Comparison of ENCODE assay signal across 7 mouse cellular contexts in the genomic region with DNA sequence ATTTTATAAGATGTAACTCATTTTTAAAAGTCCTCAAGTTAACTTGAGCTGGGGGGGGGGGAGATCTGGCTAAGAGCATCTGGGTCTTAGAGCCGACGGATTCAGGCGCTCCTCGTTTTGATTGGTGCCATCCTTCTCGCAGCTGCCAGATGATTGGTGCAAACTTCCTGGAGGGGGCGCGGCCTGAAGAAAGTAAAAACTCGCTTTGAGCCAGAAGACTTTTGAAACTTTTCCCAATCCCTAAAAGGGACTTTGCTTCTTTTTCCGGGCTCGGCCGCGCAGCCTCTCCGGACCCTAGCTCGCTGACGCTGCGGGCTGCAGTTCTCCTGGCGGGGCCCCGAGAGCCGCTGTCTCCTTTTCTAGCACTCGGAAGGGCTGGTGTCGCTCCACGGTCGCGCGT. TPM values are rescaled to one million over a fixed set of nuclear protein-coding genes. Genes with fewer than 3 reads are reported as not detected.
DNase-seq lines count a peak whose midpoint lies in the region; ATAC-seq and TF ChIP-seq lines count a peak whose summit lies in the region.

A gene (plus strand): TSS at position 224 of the 400 bp plus-strand sequence.

- peak within 1 kb of the TSS; percentile 63 for H3K4me2 ChIP-seq in hindbrain, embryonic 16.5 days (ENCODE audit: low read length)

- WGBS in hindbrain, embryonic 16.5 days: 0% methylated on average over 24 of the region's 25 CpGs
- 0% methylated on average over 25 of the region's 25 CpGs for WGBS in midbrain, embryonic 10.5 days
- 2% methylated on average over 25 of the region's 25 CpGs for WGBS in small intestine, adult 2 months

- TF ChIP-seq CTCF in MEL (IDR thresholded peaks at IDR 0.05 in 2 of 3, conservative IDR thresholded peaks at IDR 0.05 in 1 of 3; ENCODE audit: control insufficient read depth in 1 of 3, insufficient read depth in 1 of 3, low read depth in 2 of 3, low read length in 3 of 3, poor library complexity in 1 of 3, severe bottlenecking in 1 of 3): no peak
- no peak for TF ChIP-seq CTCF in small intestine, adult 2 months (IDR thresholded peaks at IDR 0.05; ENCODE audit: extremely low read depth, insufficient read length, insufficient replicate concordance, low read depth, low read length)

- peak within 1 kb of the TSS; percentile 61 to 63 for H3K4me3 ChIP-seq in MEL (ENCODE audit: control insufficient read depth in 1 of 2, insufficient read depth in 1 of 2, low read depth in 2 of 2, low read length in 2 of 2)
- peak within 1 kb of the TSS; percentile 39 for H3K4me3 ChIP-seq in hindbrain, embryonic 16.5 days (ENCODE audit: low read length)
- H3K4me3 ChIP-seq in midbrain, embryonic 10.5 days: peak within 1 kb of the TSS; percentile 59
- peak within 1 kb of the TSS; percentile 63 for H3K4me3 ChIP-seq in small intestine, adult 2 months (ENCODE audit: low read depth, low read length)

- intact Hi-C loops in left cerebral cortex, postnatal 36 days (cut with DNase I): loop anchor here (5.0 kb wide), 1 partner anchor 39 kb away; no protein-coding TSS in a partner anchor

- H3K79me2 ChIP-seq in MEL (ENCODE audit: control insufficient read depth, insufficient read depth, low read length, poor library complexity): peaks cover 46% of the 10 kb centered on the region

- no peaks in the 10 kb centered on the region for H3K9me3 ChIP-seq in MEL (replicated peaks; ENCODE audit: insufficient read depth, low read length)
- H3K9me3 ChIP-seq in hindbrain, embryonic 16.5 days (ENCODE audit: control insufficient read depth, low read length): peaks cover 4% of the 10 kb centered on the region; the same call in 1 of the 2 replicates
- H3K9me3 ChIP-seq in midbrain, embryonic 10.5 days (replicated peaks): no peaks in the 10 kb centered on the region

- peak; percentile 92 for DNase-seq in MEL (ENCODE audit: low read depth, low spot score)
- DNase-seq in adrenal gland, postnatal 4 days (ENCODE audit: low spot score in 2 of 2): peak; percentile 55 to 69
- DNase-seq in gastrocnemius, adult 18-20 months (ENCODE audit: low spot score): peak; percentile 86
- peak; percentile 19 to 60 for DNase-seq in left cerebral cortex, postnatal 36 days (ENCODE audit: low spot score in 2 of 2)
- peak; percentile 83 for DNase-seq in midbrain, embryonic 10.5 days (ENCODE audit: low spot score)

- peaks cover 3 to 12% of the 10 kb centered on the region in 2 experiments; a peak in 3 of 4 replicates for H3K4me1 ChIP-seq in MEL (ENCODE audit: control insufficient read depth in 1 of 2, insufficient read depth in 2 of 2, low read length in 2 of 2)
- peaks cover 15% of the 10 kb centered on the region for H3K4me1 ChIP-seq in hindbrain, embryonic 16.5 days (ENCODE audit: control insufficient read depth, insufficient read depth, low read depth, low read length)
- peaks cover 27% of the 10 kb centered on the region for H3K4me1 ChIP-seq in midbrain, embryonic 10.5 days
- peaks cover 9% of the 10 kb centered on the region; the same call in 1 of the 2 replicates for H3K4me1 ChIP-seq in small intestine, adult 2 months (ENCODE audit: control insufficient read depth, insufficient read depth, insufficient read length, low read length)

- no peak for ATAC-seq in hindbrain, embryonic 16.5 days

- peak in 1 of 2 experiments; percentile 89; a peak in 2 of 4 replicates for TF ChIP-seq POLR2A in MEL (IDR thresholded peaks at IDR 0.05; ENCODE audit: control insufficient read depth in 1 of 2, insufficient read depth in 1 of 2, low read depth in 1 of 2, low read length in 2 of 2, poor library complexity in 1 of 2)
- TF ChIP-seq POLR2A in small intestine, adult 2 months (IDR thresholded peaks at IDR 0.05; ENCODE audit: low read depth, low read length): no peak; the same call in 1 of the 2 replicates

- H3K27ac ChIP-seq in MEL (ENCODE audit: control insufficient read depth, low read depth, low read length): peak within 1 kb of the TSS; percentile 54
- no peak within 1 kb of the TSS for H3K27ac ChIP-seq in hindbrain, embryonic 16.5 days (ENCODE audit: low read depth, low read length)
- no peak within 1 kb of the TSS; the same call in 1 of the 2 replicates for H3K27ac ChIP-seq in midbrain, embryonic 10.5 days (replicated peaks)
- H3K27ac ChIP-seq in small intestine, adult 2 months (ENCODE audit: insufficient read depth, low read depth, low read length): no peak within 1 kb of the TSS

- no peak for TF ChIP-seq RAD21 in MEL (IDR thresholded peaks at IDR 0.05; ENCODE audit: low read depth, low read length)

- H3K27me3 ChIP-seq in MEL (ENCODE audit: control insufficient read depth in 1 of 2, insufficient read depth in 2 of 2, low read length in 2 of 2): no peaks in the 10 kb centered on the region
- H3K27me3 ChIP-seq in hindbrain, embryonic 16.5 days (replicated peaks; ENCODE audit: control insufficient read depth, insufficient read depth, low read length): peaks cover 64% of the 10 kb centered on the region
- peaks cover 100% of the 10 kb centered on the region for H3K27me3 ChIP-seq in midbrain, embryonic 10.5 days (ENCODE audit: low read depth, poor library complexity, severe bottlenecking)
- H3K27me3 ChIP-seq in small intestine, adult 2 months (ENCODE audit: control insufficient read depth, insufficient read depth, low read length): peaks cover 67% of the 10 kb centered on the region

- peaks cover 0 to 8% of the 10 kb centered on the region in 2 experiments; a peak in 3 of 4 replicates for H3K36me3 ChIP-seq in MEL (ENCODE audit: control insufficient read depth in 1 of 2, insufficient read depth in 2 of 2, low read length in 2 of 2)
- no peaks in the 10 kb centered on the region for H3K36me3 ChIP-seq in hindbrain, embryonic 16.5 days (ENCODE audit: control insufficient read depth, insufficient read depth, low read length)
- H3K36me3 ChIP-seq in midbrain, embryonic 10.5 days: no peaks in the 10 kb centered on the region
- no peaks in the 10 kb centered on the region for H3K36me3 ChIP-seq in small intestine, adult 2 months (ENCODE audit: control insufficient read depth, insufficient read depth, low read length)

- peak within 1 kb of the TSS; percentile 64 for H3K9ac ChIP-seq in MEL (ENCODE audit: control insufficient read depth, low read depth, low read length, poor library complexity, severe bottlenecking)
- peak within 1 kb of the TSS; percentile 54 for H3K9ac ChIP-seq in hindbrain, embryonic 16.5 days (ENCODE audit: low read depth, low read length)

- no peak for TF ChIP-seq EP300 in MEL (IDR thresholded peaks at IDR 0.05; ENCODE audit: low read depth in 1 of 2, low read length in 2 of 2)

TF ChIP-seq in MEL, 35 proteins besides CTCF, POLR2A, EP300 and RAD21 (continues in another document):
- TF ChIP-seq CHD2 (IDR thresholded peaks at IDR 0.05; ENCODE audit: low read length) (no peak), CHD1 (IDR thresholded peaks at IDR 0.05; ENCODE audit: low read depth, low read length) (no peak), MAZ (IDR thresholded peaks at IDR 0.05; ENCODE audit: low read depth, low read length) (peak; percentile 64; the same call in 1 of the 2 replicates), POLR2AphosphoS2 (IDR thresholded peaks at IDR 0.05; ENCODE audit: low read length) (peak; percentile 58; the same call in 1 of the 2 replicates), TCF12 (IDR thresholded peaks at IDR 0.05; ENCODE audit: low read depth, low read length) (no peak; the same call in 1 of the 2 replicates), TAL1 (IDR thresholded peaks at IDR 0.05; ENCODE audit: low read length) (no peak), ZKSCAN1 (IDR thresholded peaks at IDR 0.05; ENCODE audit: low read depth, low read length) (no peak), TBP (IDR thresholded peaks at IDR 0.05; ENCODE audit: low read depth, low read length) (peak; percentile 91), SMC3 (IDR thresholded peaks at IDR 0.05; ENCODE audit: low read depth, low read length) (no peak), MYC (IDR thresholded peaks at IDR 0.05; ENCODE audit: low read depth, low read length) (no peak), HCFC1 (IDR thresholded peaks at IDR 0.05; ENCODE audit: low read depth, low read length) (peak; percentile 63; the same call in 1 of the 2 replicates), USF1 (IDR thresholded peaks at IDR 0.05; ENCODE audit: low read depth, low read length) (no peak), KAT2A (conservative IDR thresholded peaks at IDR 0.05; ENCODE audit: low read depth, low read length) (no peak), GABPA (IDR thresholded peaks at IDR 0.05; ENCODE audit: low read depth, low read length) (no peak), BHLHE40 (IDR thresholded peaks at IDR 0.05; ENCODE audit: borderline replicate concordance, low read depth, low read length) (no peak), ZNF384 (IDR thresholded peaks at IDR 0.05; ENCODE audit: low read depth, low read length) (no peak), SIN3A (IDR thresholded peaks at IDR 0.05; ENCODE audit: low read length) (peak; percentile 86), ETS1 (IDR thresholded peaks at IDR 0.05; ENCODE audit: low read depth, low read length) (no peak), MEF2A (IDR thresholded peaks at IDR 0.05; ENCODE audit: extremely low read depth, insufficient replicate concordance, low read depth, low read length, poor library complexity, severe bottlenecking) (no peak), ZC3H11A (IDR thresholded peaks at IDR 0.05; ENCODE audit: low read depth, low read length) (no peak), ELF1 (IDR thresholded peaks at IDR 0.05; ENCODE audit: low read depth, low read length) (0 out of 2 replicates have a peak, but pooled peaks have one; percentile 31), MXI1 (IDR thresholded peaks at IDR 0.05; ENCODE audit: low read depth, low read length) (no peak), NELFE (IDR thresholded peaks at IDR 0.05; ENCODE audit: low read depth, low read length) (peak; percentile 73), JUND (IDR thresholded peaks at IDR 0.05; ENCODE audit: low read depth, low read length) (no peak), RCOR1 (IDR thresholded peaks at IDR 0.05; ENCODE audit: low read depth, low read length) (no peak), USF2 (IDR thresholded peaks at IDR 0.05; ENCODE audit: borderline replicate concordance in 1 of 2, insufficient read depth in 1 of 2, low read depth in 1 of 2, low read length in 2 of 2) (no peak)

RNA-seq across cellular contexts. Expression of the gene that starts here (rescaled TPM):
- total RNA-seq in MEL (2012; rRNA removed): 15.4 and 19.2 TPM in 2 replicates
- 10 to 100 TPM in 1 of 2 experiments, not detected in 1; 13.6 TPM for polyA plus RNA-seq in MEL (2012; ENCODE audit: insufficient read depth in 1 of 2, insufficient read length in 2 of 2, low read depth in 1 of 2, low replicate concordance in 2 of 2, missing spikeins in 1 of 2)
- 10 to 100 TPM in 1 of 2 experiments, 1 to 10 TPM in 1; 9.8 to 15.2 TPM for total RNA-seq in adrenal gland, postnatal 4 days (2021)
- total RNA-seq in gastrocnemius, adult 18-20 months (2021): under 1 TPM; 0.16 to 0.36 TPM
- 1.9 and 2.8 TPM in 2 replicates for polyA plus RNA-seq in hindbrain, embryonic 16.5 days (2015; fragmentation: Nextera tagmentation; extraction: Ambion mirVana)
- total RNA-seq in left cerebral cortex, postnatal 36 days (2021): 1 to 10 TPM; 1.2 to 3.1 TPM
- 5.1 and 6.1 TPM in 2 replicates for polyA plus RNA-seq in midbrain, embryonic 10.5 days (2016; fragmentation: Nextera tagmentation; extraction: Ambion mirVana)
- polyA plus RNA-seq in small intestine, adult 2 months (2012; rRNA removed): 0.53 and 0.63 TPM in 2 replicates

Comparison
In these comparisons a context has a peak if more than half of its experiments do, and no peak if none do; other contexts are left out.
1. Peak in DNase-seq in gastrocnemius, adult 18-20 months; RNA of the gene not detected or under 1 TPM.
2. DNase-seq: peak in every context shown above with its lines; median percentile 92 in MEL; 86 in gastrocnemius, adult 18-20 months; 83 in midbrain, embryonic 10.5 days; 62 in adrenal gland, postnatal 4 days; 40 in left cerebral cortex, postnatal 36 days.